Mouse (Mus musculus) CH12.LX (cell line): Measurements from ENCODE around the gene Chrnd. TPM values are rescaled to one million over a fixed set of nuclear protein-coding genes. Genes with fewer than 3 reads are reported as not detected.

Source experiments
- DNase-seq: peaks from one replicate; pipeline ENCODE4 v3.0.0-alpha.2; 2013; ENCODE audit errors: extremely low read depth
- H3K27ac ChIP-seq: 2 replicates; pipeline ENCODE4 v1.5.1; 2012; ENCODE audit warnings: low read depth, mild to moderate bottlenecking, control low read depth, moderate library complexity; ENCODE audit not compliant: insufficient read depth
- H3K27me3 ChIP-seq: replicated peaks from 2 replicates; pipeline ENCODE3; 2012; ENCODE audit warnings: inconsistent platforms
- H3K36me3 ChIP-seq, 2 experiments: replicated peaks in 1 of 2; 2 replicates each; pipeline versions ENCODE3 to v1.6.1; 2012; ENCODE audit warnings: inconsistent platforms in 1 of 2, low read length in 1 of 2, mild to moderate bottlenecking in 1 of 2, mixed read lengths in 1 of 2, moderate library complexity in 1 of 2; ENCODE audit not compliant: control insufficient read depth in 1 of 2, insufficient read depth in 1 of 2
- H3K4me1 ChIP-seq, 2 experiments: 2 replicates each; pipeline ENCODE4 v1.6.1; 2012; ENCODE audit warnings: inconsistent platforms in 1 of 2, moderate library complexity in 1 of 2; ENCODE audit not compliant: insufficient read depth in 2 of 2, control insufficient read depth in 1 of 2
- H3K4me2 ChIP-seq: 2 replicates; pipeline ENCODE4 v1.6.1; 2012; ENCODE audit warnings: low read depth, mild to moderate bottlenecking, control low read depth; ENCODE audit not compliant: poor library complexity, insufficient read depth, severe bottlenecking
- H3K4me3 ChIP-seq, 3 experiments: fragments of 150-350 bp in 1 of 3; sonication (generic) in 1 of 3; replicated peaks in 1 of 3; 2 replicates each; pipeline versions ENCODE3 to v1.5.1; 2011 to 2012; ENCODE audit warnings: low read depth in 2 of 3, low read length in 2 of 3, mild to moderate bottlenecking in 2 of 3, moderate library complexity in 2 of 3, control low read depth in 1 of 3, improper control_type of control experiment in 1 of 3, inconsistent platforms in 1 of 3, mixed read lengths in 1 of 3; ENCODE audit not compliant: poor library complexity in 1 of 3
- H3K79me2 ChIP-seq: replicated peaks from 2 replicates; pipeline ENCODE4 v1.6.1; 2012; ENCODE audit warnings: mild to moderate bottlenecking, moderate library complexity; ENCODE audit not compliant: control insufficient read depth, poor library complexity, insufficient read depth, severe bottlenecking; ENCODE audit errors: extremely low read depth
- H3K9ac ChIP-seq: 2 replicates; pipeline ENCODE4 v1.6.1; 2012; ENCODE audit warnings: low read depth, mild to moderate bottlenecking, control low read depth, moderate library complexity; ENCODE audit not compliant: insufficient read depth
- H3K9me3 ChIP-seq: replicated peaks from 2 replicates; pipeline ENCODE3; 2012; ENCODE audit warnings: low read length, inconsistent platforms, mixed read lengths
- CHD2 ChIP-seq: IDR thresholded peaks from 2 replicates; pipeline ENCODE4 v1.6.1; 2011; ENCODE audit warnings: low read length, improper control_type of control experiment
- CTCF ChIP-seq, 2 experiments: IDR thresholded peaks in 1 of 2; conservative IDR thresholded peaks in 1 of 2; 2 replicates each; pipeline ENCODE4 v1.5.1; 2011 to 2012; ENCODE audit warnings: low read depth in 2 of 2, low read length in 2 of 2, improper control_type of control experiment in 1 of 2, inconsistent platforms in 1 of 2, mild to moderate bottlenecking in 1 of 2, moderate library complexity in 1 of 2
- ELF1 ChIP-seq: IDR thresholded peaks from 2 replicates; pipeline ENCODE4 v1.6.1; 2014; ENCODE audit warnings: low read depth, mild to moderate bottlenecking, inconsistent platforms, low read length, improper control_type of control experiment
- EP300 ChIP-seq: IDR thresholded peaks from 2 replicates; pipeline ENCODE4 v1.6.1; 2011; ENCODE audit warnings: low read length, improper control_type of control experiment
- ETS1 ChIP-seq: conservative IDR thresholded peaks from 2 replicates; pipeline ENCODE4 v1.6.1; 2012; ENCODE audit warnings: low read depth, mild to moderate bottlenecking, inconsistent platforms, low read length, improper control_type of control experiment, moderate library complexity
- HCFC1 ChIP-seq: IDR thresholded peaks from 2 replicates; pipeline ENCODE4 v1.6.1; 2012; ENCODE audit warnings: low read depth, mild to moderate bottlenecking, inconsistent platforms, low read length, improper control_type of control experiment
- JUND ChIP-seq: conservative IDR thresholded peaks from 2 replicates; pipeline ENCODE4 v1.6.1; 2011; ENCODE audit warnings: low read depth, low read length, improper control_type of control experiment
- KAT2A ChIP-seq: IDR thresholded peaks from 2 replicates; pipeline ENCODE4 v1.6.1; 2012; ENCODE audit warnings: low read length, improper control_type of control experiment, inconsistent platforms; ENCODE audit not compliant: insufficient replicate concordance
- MAFK ChIP-seq: IDR thresholded peaks from 2 replicates; pipeline ENCODE4 v1.6.1; 2011; ENCODE audit warnings: low read length, improper control_type of control experiment; ENCODE audit not compliant: insufficient replicate concordance
- MAZ ChIP-seq: IDR thresholded peaks from 2 replicates; pipeline ENCODE4 v1.6.1; 2012; ENCODE audit warnings: low read depth, mild to moderate bottlenecking, inconsistent platforms, low read length, improper control_type of control experiment, moderate library complexity
- MXI1 ChIP-seq: IDR thresholded peaks from 2 replicates; pipeline ENCODE4 v1.6.1; 2011; ENCODE audit warnings: mild to moderate bottlenecking, low read depth, low read length, improper control_type of control experiment
- MYC ChIP-seq: IDR thresholded peaks from 2 replicates; pipeline ENCODE4 v1.6.1; 2011; ENCODE audit warnings: low read depth, mild to moderate bottlenecking, improper control_type of control experiment, low read length
- NELFE ChIP-seq: IDR thresholded peaks from 2 replicates; pipeline ENCODE4 v1.6.1; 2011; ENCODE audit warnings: low read depth, low read length, improper control_type of control experiment
- NRF1 ChIP-seq: IDR thresholded peaks from 2 replicates; pipeline ENCODE4 v1.6.1; 2014; ENCODE audit warnings: low read depth, mild to moderate bottlenecking, inconsistent platforms, low read length, improper control_type of control experiment, moderate library complexity
- POLR2A ChIP-seq: IDR thresholded peaks from 2 replicates; pipeline ENCODE4 v1.6.1; 2011; ENCODE audit warnings: low read depth, mild to moderate bottlenecking, improper control_type of control experiment, low read length
- POLR2AphosphoS2 ChIP-seq: IDR thresholded peaks from 2 replicates; pipeline ENCODE4 v1.6.1; 2011; ENCODE audit warnings: low read depth, low read length, improper control_type of control experiment
- RCOR1 ChIP-seq: conservative IDR thresholded peaks from 2 replicates; pipeline ENCODE4 v1.6.1; 2012; ENCODE audit warnings: low read depth, mild to moderate bottlenecking, inconsistent platforms, low read length, improper control_type of control experiment
- TCF12 ChIP-seq: IDR thresholded peaks from 2 replicates; pipeline ENCODE4 v1.6.1; 2014; ENCODE audit warnings: low read depth, mild to moderate bottlenecking, inconsistent platforms, low read length, improper control_type of control experiment
- USF1 ChIP-seq: IDR thresholded peaks from 2 replicates; pipeline ENCODE4 v1.6.1; 2014; ENCODE audit warnings: low read depth, mild to moderate bottlenecking, inconsistent platforms, low read length, improper control_type of control experiment
- USF2 ChIP-seq: conservative IDR thresholded peaks from 2 replicates; pipeline ENCODE4 v1.6.1; 2011; ENCODE audit warnings: low read depth, low read length, improper control_type of control experiment
- dilution Hi-C: fragments of 300-500 bp; cut with MboI; formaldehyde crosslinking; loops from 2 replicates; pipeline ENCODE4 v1.14.3; 2020; ENCODE audit warnings: low sequenced_read_pairs; ENCODE audit not compliant: extremely low pct_unique_long_range_greater_than_20kb, extremely low pct_ligation_motif_present
- in situ Hi-C: fragments of 300-500 bp; cut with MboI; formaldehyde crosslinking; loops from 3 replicates; pipeline ENCODE4 v1.14.3; 2019; ENCODE audit warnings: low sequenced_read_pairs, low pct_ligation_motif_present, low pct_unique_long_range_greater_than_20kb, mixed read lengths
- polyA plus RNA-seq: library from polyadenylated mRNA; unstranded; fragments of >175 nt; gene quantifications from 2 replicates; pipeline ENCODE4 v1.2.1, GENCODE M21; 2012; ENCODE audit warnings: low read depth; ENCODE audit not compliant: insufficient read length
- total RNA-seq, 2 experiments: library from RNA; depleted of rRNA; stranded (reverse); fragments of 300-350 nt in 1 of 2; fragments of >200 nt in 1 of 2; gene quantifications; 2 replicates each; pipeline ENCODE4 v1.2.3; 2012 to 2014

Gene Chrnd
- total and polyA plus RNA-seq, 3 experiments = 0.13 TPM; not detected in 2

- in situ Hi-C loops = no loop called here
- DNase-seq = no peak
- Histone ChIP-seq H3K9ac (no peak overlapping the region), H3K9me3 (no peaks in the 10 kb centered on the region), H3K4me2 (no peak overlapping the region), H3K27ac (no peak overlapping the region), H3K27me3 (peaks cover 66% of the 10 kb centered on the region), H3K4me3 (no peak overlapping the region), H3K79me2 (no peaks in the 10 kb centered on the region), H3K4me1 (no peaks in the 10 kb centered on the region), H3K36me3 (no peaks in the 10 kb centered on the region)
- TF ChIP-seq USF1 = no peak
- TF ChIP-seq MYC = no peak
- no peak for TF ChIP-seq JUND
- dilution Hi-C loops = no loop called here
Observed at GRCm38 (mm10) chr1:87164164-87164795, 26.1 kb upstream of the Chrnd start.

DNA sequence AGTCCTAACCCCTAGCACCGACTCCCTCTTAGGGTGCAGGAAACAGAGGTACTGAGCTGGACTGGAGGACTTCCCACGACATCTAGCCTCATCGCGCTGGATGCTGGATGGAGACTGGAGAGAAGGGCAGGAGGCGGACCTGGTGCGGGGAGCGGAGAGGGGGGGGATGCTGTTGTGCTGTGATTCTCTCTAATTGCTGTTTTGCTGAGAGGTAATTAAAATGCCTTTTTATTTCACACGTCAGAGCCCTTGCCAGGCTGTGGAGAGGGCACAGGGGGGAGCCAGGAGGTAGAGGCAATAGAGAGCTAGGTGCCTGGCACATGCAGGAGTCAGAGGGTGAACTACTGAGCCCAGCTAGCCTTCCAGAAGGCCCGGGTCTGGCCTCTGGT, 25.6 kb upstream of the Chrnd start:
- dilution Hi-C loops = no loop called here
- no peak for TF ChIP-seq HCFC1
- TF ChIP-seq ETS1 = no peak
- TF ChIP-seq CHD2 = no peak
- TF ChIP-seq MAFK = no peak
- TF ChIP-seq EP300 = no peak
- no peak for TF ChIP-seq POLR2AphosphoS2
- TF ChIP-seq NELFE = no peak
- TF ChIP-seq MAZ = no peak
- no peak for TF ChIP-seq MXI1
- TF ChIP-seq KAT2A = no peak
- TF ChIP-seq ELF1 = no peak
- TF ChIP-seq POLR2A = no peak
- no peak for TF ChIP-seq USF2
- no peak for TF ChIP-seq TCF12
- no peak for TF ChIP-seq RCOR1
- no peak for TF ChIP-seq NRF1
- TF ChIP-seq USF1 = no peak
- TF ChIP-seq CTCF (conservative IDR thresholded peaks at IDR 0.05 in 1 of 2, IDR thresholded peaks at IDR 0.05 in 1 of 2; ENCODE audit: low read depth in 2 of 2, low read length in 2 of 2) = no peak
- DNase-seq = no peak

More for the DNA sequence above, 25.6 kb upstream of the Chrnd start:
- no peak overlapping the region for H3K4me2 ChIP-seq
- no peak overlapping the region for H3K4me3 ChIP-seq
- no peak overlapping the region for H3K9ac ChIP-seq
- H3K79me2 ChIP-seq = no peaks in the 10 kb centered on the region
- no peaks in the 10 kb centered on the region for H3K4me1 ChIP-seq
- H3K9me3 ChIP-seq = no peaks in the 10 kb centered on the region
- H3K36me3 ChIP-seq = no peaks in the 10 kb centered on the region
- in situ Hi-C loops = no loop called here
- H3K27ac ChIP-seq = no peak overlapping the region
- H3K27me3 ChIP-seq = peaks cover 68% of the 10 kb centered on the region
